Mouse (Mus musculus) myocyte (in vitro differentiated cells): ENCODE data around the gene Tbxas1.

Experiments
- E2F4 ChIP-seq: IDR thresholded peaks from one replicate; pipeline ENCODE4 v1.6.1; 2011; ENCODE audit warnings: mild to moderate bottlenecking, control low read depth, moderate library complexity; ENCODE audit not compliant: insufficient read depth
- MAX ChIP-seq: IDR thresholded peaks from one replicate; pipeline ENCODE4 v1.6.1; 2011; ENCODE audit warnings: low read depth, mild to moderate bottlenecking, control low read depth
- MYOD1 ChIP-seq, 3 experiments: IDR thresholded peaks; one replicate each; pipeline ENCODE4 v1.6.1; 2011; ENCODE audit warnings: control low read depth in 2 of 3, low read depth in 2 of 3, mild to moderate bottlenecking in 2 of 3, moderate library complexity in 1 of 3; ENCODE audit not compliant: insufficient read length in 2 of 3, control insufficient read depth in 1 of 3
- POLR2A ChIP-seq: IDR thresholded peaks from one replicate; pipeline ENCODE4 v1.6.1; 2011; ENCODE audit warnings: low read depth, mild to moderate bottlenecking, control low read depth, moderate library complexity; ENCODE audit not compliant: insufficient read length
- POLR2AphosphoS2 ChIP-seq: IDR thresholded peaks from one replicate; pipeline ENCODE4 v1.6.1; 2011; ENCODE audit warnings: low read depth, control low read depth; ENCODE audit not compliant: insufficient read length
- SRF ChIP-seq: IDR thresholded peaks from one replicate; pipeline ENCODE4 v1.6.1; 2011; ENCODE audit warnings: low read depth; ENCODE audit not compliant: control insufficient read depth, insufficient read length

DNA sequence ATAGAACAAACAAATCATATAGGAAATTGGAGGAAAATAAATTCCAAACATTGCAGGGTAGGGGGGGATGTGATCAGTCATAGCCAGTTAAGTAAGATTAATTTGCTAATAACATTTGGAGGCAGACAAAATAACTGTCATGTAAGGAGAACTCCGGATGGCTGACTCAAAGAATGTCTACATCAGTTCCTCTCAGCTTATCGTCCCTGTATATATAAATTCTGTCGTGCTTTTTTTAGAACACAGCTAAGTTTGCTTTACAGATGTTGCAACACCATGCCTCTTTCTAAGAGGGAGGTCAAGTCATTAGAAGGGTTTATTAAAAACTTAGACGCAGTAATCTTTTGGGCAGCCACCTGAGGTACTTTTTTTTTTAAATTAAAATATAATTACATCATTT is 75.1 kb downstream of the Tbxas1 start:
- TF ChIP-seq POLR2A (no peak), MYOD1 (IDR thresholded peaks at IDR 0.05; ENCODE audit: control insufficient read depth in 1 of 3, insufficient read length in 2 of 3, low read depth in 2 of 3) (no peak), SRF (no peak), MAX (no peak), POLR2AphosphoS2 (no peak), E2F4 (no peak)
